Mouse (Mus musculus) adrenal gland, adult 2 months (tissue): ENCODE results near the gene Pitpnc1. TPM values are rescaled to one million over a fixed set of nuclear protein-coding genes. Genes with fewer than 3 reads are reported as not detected.

Experiments
- DNase-seq: peaks from one replicate; pipeline ENCODE4 v3.0.0; 2021
- polyA plus RNA-seq: library from polyadenylated mRNA; depleted of rRNA; stranded (reverse); fragments of >200 nt; gene quantifications from 2 replicates; pipeline ENCODE4 v1.2.3, GENCODE M21; 2012
- total RNA-seq, 2 experiments: library from RNA; stranded (reverse); gene quantifications; 2 replicates each; pipeline ENCODE4 v1.2.3; 2021

The Pitpnc1 gene
- total and polyA plus RNA-seq, 3 experiments = 2.8 to 17.5 (median 11.1) TPM

DNA sequence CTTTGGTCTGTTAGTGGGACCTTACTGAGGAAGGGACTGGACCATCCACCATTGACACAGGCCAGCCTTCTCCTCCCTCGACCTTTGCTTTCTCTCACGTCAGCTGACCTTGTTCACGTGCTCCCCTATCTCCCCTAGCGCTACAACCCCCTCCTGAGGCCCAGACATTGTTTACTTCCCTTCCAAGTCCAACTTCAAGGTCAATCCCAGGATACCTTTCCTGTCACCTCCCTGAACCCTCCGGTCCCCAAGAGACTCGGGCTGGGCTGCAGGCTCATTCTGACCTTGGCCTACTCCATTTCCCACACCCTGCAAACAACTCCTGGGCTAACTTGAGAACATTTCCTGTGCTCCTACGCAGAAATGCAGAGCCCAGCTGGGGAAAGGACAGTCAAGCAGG, 193.6 kb downstream of the Pitpnc1 start:
- DNase-seq = peak; percentile 74

DNA sequence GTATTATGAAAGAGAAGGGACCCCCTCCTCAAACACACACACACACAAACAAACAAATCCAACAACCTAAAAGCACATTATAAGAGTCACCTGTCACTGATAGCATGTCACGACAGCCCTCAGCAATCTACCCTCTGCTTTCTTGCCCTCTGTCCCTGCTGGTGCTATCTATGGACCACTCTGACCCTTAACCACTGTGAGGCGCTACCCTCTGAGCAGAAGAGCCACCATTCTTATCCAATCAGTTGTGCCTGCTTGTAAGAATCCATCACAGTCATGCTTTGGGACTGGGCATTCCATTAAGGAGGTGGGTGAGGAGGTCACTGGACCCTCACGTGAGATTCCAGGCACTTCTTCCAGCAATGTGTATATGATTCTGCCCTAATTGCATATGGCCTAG, 194.2 kb downstream of the Pitpnc1 start:
- no peak for DNase-seq

DNA sequence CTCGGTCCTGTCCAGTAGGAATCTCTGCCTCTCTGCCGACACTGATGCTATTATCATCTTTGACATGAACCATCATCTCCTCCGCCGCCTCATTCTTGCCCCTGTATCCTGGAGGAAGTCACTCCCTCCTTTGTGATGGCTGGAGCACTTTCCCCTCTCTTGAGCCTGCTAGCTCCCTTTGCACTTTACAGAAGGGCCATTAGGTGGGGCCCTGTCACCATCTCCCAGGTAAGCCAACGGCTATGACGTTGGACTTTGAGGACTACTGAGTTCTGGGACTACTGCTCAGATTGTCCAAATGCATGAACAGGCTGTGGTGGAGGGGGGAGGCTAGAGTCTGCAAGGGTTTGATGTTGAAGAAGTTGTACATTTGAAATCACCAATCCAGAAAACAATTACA, 194.6 kb downstream of the Pitpnc1 start:
- DNase-seq = peak; percentile 69

DNA sequence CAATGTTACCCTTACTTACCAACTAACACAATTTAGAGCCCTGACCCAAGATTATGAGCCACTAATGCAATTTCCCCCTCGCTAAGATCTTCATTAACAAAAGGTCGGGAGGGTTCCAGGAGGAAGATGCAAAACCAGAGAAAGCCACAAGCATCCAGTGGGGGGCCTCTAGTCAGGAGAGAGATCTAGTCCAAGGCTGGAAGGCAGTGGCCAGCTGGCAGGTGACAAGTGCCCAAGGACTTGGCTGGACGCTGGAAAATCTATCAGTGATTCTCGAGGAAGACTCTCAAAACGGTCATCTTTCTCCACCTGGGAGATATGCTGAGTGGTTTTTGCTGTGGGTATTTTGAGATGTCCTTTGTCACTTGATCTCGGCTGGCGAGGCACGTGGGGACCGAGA, 196.3 kb downstream of the Pitpnc1 start:
- DNase-seq = no peak

DNA sequence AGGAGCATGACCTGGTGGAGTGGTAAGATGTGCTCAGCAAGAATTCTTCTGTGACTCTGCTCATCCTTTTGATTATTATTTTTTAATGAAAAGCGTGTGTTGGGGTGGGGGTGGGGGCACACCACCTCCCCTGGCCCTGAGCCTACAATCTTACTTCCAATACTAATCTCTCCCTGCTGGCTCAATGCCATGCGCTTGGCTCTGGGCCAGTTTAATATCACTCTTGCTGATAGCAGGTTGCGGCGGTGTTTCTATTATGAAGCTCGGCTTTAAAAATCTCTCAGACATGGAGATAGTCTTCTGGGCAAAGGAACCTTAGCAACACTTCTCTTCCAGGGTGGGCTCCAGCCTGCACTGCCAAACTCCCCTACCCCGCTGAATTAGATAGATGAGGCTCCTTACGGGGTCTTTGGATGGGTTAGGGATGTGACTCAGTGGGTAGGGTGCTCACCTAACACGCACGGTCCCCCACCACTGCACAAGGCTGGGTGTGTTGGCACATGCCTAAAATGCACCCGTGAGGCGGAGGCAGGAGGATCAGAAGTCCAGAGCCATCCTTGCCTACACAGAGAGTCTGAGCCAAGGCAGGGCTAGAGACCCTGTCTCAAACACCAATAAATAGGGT, 198.0 kb downstream of the Pitpnc1 start:
- DNase-seq = peak; percentile 26

DNA sequence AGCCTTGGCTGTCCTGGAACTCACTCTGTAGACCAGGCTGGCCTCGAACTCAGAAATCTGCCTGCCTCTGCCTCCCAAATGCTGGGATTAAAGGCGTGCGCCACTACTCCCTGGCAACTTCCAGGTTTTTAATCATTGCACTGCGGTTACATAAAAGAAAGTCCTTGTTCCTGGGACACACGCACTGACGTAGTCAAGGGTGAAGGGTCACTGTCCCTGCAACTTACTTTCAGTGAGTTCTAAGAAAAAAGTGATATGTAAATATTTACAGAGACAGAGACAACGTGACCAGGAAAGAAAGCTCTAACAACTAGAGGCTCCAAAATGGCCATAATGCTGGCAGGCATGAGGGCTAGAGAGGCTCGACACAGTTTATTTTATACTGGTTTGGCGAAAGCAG, 199.9 kb downstream of the Pitpnc1 start:
- no peak for DNase-seq

DNA sequence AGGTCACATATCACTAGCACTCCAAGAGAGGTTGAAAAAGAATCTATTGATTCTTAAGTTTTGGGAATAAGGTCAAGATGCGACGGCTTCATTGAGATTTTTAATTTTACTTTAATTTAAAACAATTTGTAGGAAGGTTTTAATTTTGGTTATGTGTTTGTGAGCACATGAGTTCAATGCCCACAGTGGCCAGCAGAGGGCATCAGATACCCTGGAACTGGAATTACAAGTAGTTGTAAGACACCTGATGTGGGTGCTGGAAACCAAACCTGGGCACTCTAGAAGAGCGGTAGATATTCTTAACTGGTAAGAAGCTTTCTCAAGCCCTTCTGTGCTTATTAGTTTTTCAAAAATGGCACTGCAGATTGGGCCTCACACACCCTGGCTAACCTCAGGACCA, 203.0 kb downstream of the Pitpnc1 start:
- no peak for DNase-seq

DNA sequence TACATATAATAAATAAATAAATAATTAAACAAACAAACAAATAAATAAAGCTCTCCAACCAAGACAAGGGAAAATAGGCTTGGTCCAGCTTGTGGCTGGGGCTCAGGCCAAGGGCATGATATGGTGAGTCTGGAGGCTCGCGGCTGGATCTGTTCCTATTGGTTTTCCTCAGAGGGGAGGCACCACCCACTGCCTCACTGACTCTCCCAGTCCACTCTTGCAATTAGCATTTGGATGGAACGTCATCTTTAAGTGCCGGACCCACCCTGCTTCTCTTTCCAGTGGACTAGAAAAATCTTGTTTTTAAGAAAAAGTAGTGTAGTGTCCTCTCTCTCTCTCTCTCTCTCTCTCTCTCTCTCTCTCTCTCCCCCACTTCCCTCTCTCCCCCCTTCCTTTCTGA, 204.6 kb downstream of the Pitpnc1 start:
- DNase-seq = no peak

DNA sequence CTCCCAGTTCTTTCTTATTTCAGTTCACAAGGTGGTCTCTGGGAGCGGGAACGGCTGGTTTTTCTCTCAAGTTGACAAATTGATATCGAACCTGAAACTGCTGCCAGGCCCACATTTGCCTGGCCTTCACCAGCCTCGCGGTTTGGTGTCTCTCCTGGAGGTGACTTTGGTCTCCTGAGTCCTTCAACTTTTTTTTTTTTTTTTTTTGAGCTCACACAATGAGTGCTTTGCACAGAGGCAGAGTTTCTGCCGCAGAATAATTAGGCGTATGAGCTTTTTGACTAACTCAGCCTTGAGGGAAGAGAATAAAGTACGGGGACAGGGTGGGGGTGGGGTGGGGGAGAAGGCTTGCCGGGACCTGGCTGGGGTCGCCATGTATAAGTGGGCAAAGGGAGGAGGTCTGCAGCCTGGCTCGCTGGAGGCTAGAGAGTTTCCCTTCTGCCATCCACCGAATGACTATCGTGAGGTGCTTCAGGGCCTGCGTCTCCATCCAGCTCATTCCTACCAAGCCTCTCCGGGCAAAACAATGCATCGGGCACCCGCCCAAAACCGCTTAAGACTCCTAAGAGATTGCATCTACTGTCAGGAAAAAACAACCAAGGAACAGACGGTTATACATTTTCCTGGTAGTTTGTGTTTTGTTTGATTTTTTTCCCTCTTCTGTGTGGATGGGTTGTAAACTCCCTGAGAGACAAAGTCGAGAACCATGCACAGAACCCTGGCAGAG, 205.4 kb downstream of the Pitpnc1 start:
- DNase-seq = no peak

DNA sequence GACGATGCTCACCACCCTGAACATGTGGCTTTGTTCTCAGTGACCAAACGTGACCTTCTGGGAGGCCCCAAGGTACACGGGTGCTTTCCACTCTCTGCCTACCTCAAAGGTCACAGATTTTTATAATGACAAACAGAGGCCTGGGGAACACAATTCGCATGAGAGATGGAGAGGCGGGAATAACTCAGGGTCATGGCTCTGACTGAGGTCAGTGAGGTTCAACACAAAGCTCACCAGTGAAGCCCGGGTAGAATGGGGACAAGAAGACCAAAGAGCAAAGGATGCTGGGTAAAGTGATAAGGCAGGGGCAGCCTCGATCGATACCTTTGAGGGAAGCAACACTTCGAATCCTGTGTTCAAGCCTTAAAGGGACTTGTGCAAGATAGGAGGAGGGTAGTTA, 206.7 kb downstream of the Pitpnc1 start:
- DNase-seq = no peak

DNA sequence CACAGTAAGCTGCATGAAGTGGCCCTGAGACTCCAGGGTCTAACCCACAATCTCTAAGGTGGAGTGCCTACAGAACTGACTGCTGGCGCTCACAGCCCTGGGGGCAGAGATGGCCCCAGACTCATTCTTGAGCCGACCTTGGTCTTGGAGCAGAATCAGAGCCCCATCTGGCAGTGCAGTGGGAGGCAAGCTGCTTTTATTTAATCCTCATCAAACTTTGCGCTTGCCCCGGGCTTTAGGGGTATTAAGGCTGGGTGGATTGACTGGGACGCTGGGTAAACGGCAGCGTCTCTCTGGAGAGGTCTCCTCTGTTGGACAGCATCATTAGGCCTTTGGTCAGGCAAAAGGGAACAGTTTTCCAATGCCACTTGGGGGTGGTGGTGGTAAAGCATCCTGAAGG, 211.1 kb downstream of the Pitpnc1 start:
- no peak for DNase-seq

DNA sequence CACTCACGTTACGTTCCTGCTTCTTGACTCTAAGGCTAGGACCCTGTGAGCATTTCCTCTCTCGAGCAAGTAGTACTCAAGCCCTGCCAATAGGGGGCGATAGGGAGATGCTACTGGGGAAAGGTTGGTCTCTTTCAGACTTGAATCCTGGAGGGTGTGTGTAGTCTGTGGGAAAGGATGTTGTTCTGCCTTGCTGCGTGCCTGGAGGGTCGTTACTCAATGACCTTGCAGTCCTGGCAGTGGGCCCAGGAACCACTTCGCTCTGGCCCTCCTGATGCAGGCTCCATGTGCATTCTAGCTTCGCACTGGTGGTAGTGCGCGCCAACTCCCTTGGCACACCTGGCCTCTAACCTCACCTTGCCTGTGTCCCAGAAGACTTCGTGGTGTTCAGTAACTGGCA, 215.3 kb downstream of the Pitpnc1 start:
- peak; percentile 56 for DNase-seq

DNA sequence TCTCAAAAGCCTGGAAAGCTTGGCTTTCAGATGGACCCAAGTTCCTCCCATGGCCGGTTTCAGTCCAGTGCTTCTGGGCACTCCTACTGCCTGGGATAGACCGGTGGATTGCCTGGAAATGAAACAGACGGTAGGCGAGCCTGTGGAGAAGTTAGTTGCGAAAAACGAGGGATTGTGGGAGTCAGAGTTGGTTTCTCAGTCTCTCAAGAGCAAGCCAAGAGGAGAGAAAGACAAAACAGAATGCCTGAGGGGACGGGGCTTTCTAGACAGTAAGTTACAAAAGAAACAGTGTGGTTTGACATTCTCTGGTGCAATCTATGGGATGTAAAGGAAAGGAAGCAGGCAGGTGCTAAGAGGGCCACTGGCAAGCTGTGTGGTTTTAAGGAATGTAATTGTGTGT, 216.3 kb downstream of the Pitpnc1 start:
- DNase-seq = no peak

DNA sequence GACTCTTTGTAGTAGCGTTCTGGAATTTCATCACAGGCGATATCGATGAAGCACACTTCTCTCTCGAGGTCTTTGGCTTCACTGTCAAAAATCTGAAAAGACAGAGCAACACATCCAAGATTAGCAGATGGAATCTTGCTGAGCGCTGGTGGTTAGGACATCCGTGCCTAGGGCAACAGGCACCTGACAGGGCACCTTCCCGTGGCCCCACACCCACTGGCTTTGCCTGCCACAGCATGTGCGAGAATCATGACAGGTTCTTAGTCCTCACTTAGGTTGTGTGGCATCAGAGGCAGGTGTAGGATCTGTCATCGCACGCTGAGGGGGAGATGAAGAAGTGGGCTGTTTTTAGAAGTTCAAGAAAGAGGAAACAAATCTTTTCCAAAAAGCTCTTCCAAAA, 218.5 kb downstream of the Pitpnc1 start:
- no peak for DNase-seq

DNA sequence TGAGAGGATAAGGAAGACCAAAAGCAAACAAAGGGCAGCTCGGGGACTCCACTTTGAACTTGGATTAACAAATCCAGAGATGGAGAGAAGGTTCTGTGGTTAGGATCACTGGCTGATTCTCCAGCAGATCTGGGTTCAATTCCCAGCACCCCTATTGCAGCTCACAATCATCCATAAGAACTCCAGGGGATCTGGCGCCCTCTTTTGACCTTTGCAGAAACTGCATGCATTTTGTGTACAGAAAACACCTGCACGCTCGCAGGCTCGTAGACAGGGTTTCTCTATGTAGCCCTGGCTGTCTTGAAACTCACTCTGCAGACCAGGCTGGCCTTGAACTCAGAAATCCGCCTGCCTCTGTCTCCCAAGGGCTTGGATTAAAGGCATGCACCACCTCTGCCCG, 219.0 kb downstream of the Pitpnc1 start:
- DNase-seq = no peak

DNA sequence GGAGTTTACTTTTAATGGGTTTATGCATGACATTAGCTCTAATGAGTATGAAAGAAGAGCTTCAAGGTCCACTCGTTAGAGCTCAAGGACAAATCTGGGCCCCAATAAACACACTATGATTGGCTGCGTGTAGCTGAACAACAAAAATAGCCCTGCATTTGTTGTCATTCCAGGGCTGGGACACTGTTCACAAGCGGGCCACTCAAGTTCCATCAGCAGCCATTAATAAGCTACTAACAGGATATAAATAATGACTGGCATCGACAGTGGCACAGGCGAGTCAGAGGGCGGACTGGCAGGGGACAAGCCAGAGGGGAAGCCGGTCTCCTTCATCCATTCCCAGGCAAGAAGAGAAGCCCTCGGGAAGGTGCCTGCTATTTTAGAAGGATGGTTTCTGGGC, 219.6 kb downstream of the Pitpnc1 start:
- DNase-seq = no peak

DNA sequence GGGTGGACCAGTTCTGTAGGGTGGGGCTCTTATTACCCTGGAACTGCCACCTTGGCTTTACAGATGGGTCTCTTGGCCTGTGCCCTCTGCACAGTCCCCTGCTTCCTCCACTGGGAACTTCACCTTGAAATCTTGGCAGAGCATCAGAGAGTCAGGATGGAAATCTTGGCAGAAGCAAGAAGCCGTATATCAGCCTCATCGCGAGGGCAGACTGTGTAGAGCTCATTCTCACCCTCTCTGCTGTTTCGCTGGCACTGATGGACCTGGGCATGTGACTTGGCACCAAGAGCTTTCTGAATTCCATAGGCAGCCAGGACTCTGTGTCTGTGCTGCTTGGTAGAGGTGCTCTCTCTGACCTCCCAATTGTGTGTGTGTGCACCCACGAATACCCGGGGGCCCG, 221.7 kb downstream of the Pitpnc1 start:
- DNase-seq = peak; percentile 82

DNA sequence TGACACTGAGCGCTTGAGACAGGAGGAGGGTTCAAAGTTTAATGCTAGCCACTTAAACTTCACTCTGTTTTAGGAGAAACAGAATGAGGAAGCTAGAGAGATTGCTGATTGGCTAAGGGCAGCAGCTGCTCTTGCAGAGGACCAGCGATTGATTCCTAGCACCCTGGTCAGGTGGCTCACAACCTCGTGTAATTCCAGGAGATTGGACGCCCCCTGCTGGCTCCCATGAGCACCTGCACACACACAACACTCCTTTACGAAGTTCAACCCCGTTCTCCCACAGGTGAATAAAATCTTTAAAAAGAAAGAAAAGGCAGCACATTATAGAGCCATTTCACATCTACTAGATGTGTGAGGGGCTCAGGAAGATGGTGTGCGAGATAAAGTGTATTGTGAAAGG, 224.8 kb downstream of the Pitpnc1 start:
- no peak for DNase-seq

DNA sequence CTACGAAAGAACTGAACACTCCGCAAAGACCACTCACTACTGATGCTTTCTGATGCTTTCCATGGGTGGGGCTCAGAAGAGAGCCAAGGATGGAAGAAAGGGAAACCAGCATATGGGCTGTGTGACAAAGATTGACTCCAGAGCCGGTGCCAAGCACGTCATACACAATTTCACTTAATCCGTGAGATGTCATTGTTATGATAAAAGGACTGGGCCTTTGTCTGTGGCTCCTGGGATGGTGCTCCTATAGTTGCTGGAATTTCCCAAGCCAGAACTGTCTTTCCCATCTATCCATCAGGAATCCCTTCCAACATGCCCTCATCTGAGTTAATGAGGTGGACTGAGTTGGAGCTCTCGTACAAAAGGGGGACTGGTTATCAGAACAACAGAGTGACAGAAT, 227.4 kb downstream of the Pitpnc1 start:
- no peak for DNase-seq

DNA sequence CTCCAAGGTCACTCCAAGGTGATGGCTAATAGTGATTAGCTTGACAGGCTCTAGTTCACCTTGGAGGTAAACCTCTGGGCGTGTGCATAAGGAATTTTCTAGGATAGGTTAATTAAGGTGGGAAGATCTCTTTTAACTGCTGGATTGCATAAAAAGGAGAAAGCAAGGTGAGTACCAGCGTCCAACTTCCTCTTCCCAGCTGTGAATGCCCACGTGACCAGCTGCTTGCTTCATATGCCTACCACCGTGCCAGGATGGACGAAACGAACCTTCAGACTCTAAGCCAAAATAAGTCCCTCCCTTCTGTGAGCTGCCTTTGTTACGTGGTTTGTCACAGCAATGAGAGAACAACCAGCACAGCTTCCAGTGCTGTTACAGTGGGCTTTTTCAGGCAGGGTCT, 228.8 kb downstream of the Pitpnc1 start:
- peak; percentile 43 for DNase-seq

DNA sequence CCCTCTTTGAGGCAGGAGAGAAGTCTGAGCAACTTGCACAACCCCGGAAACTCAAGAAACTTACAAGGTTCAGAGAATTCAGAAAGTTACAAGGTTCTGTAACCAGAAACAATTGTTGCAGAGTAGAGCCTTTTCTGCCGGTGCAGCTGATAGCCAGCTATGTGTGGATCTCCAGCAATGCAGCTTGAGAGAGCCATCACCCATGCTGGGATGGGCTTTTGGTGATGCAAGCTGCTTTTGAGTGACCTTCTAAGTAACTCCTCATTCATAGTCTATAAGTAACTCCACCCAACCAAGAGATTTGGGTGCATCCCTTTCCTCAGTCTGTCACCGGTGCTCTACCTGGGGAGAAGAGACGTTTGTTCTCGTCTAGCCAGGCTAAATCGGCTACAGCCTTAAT, 232.0 kb downstream of the Pitpnc1 start:
- no peak for DNase-seq

DNA sequence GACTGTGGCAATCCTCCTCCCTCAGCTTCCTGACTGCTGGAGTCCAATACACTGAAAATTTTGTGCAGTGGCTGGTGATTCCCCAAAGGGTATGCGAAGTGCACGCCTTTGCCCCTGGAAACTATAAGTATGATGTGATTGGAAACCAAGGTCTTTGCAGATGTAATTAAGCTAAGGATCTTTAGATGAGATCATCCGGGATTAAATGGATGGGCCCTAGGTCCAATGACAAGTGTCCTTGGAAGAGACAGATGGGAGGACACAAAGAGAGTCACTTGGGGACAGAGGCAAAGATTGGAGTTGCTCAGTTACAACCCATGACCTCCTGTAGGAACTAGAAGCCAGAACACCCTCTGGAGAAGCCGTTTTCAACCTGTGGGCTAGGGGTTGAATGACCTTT, 233.0 kb downstream of the Pitpnc1 start:
- peak; percentile 22 for DNase-seq

DNA sequence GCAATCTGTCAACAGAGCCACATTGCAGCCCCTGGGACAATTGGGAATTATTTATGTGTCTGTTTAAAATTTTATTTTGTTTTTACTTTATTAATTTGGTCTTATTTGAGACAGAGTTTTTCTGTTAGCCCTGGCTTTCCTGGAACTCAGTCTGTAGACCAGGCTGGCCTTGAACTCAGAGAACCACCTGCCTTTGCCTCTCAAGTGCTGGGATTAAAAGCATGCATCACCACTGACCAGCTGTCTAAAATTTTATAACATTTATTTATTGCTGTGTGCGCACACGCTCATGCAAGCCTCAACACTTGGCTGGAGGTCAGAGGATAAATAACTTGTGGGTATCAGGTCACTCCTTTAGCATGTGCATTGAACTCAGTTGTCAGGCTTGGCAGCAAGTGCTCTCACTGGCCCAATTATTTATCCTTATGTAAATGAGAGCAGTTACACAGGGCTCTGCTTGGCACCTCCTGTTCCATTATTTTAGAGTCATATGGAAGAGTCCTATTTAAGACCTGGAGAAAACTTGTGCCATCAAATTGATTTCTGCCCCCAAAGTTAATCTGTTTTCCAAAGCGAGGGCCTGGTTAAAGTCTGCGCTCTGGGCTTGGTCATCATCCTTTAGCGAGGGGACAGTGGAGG, 237.1 kb downstream of the Pitpnc1 start:
- peak; percentile 31 for DNase-seq

DNA sequence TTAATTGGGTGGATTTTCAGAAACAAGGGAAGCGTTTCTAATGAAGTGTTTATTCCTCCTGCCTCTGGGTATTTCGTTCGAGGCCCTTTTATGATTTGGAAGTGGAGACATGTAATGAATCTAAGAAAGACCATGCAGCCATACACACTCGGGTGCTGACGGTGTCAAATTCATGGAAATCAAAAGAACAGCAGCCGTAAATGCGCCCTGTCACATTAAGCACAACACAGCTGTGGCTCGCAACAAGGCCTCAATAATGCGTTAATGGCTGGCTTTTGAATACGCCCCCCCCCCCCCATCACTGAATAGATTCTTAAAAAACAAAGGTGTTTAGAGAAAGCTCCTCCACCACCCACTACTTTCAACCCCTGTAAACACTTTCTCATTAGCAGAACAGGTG, 240.4 kb downstream of the Pitpnc1 start:
- DNase-seq = no peak
